Mouse (Mus musculus) heart, embryonic 10.5 days (tissue): ENCODE results near the gene Nlrp10. TPM values are rescaled to one million over a fixed set of nuclear protein-coding genes. Genes with fewer than 3 reads are reported as not detected.

Experiments
- DNase-seq: peaks from one replicate; pipeline ENCODE4 v3.0.0-alpha.2; 2017; ENCODE audit warnings: low spot score
- H3K27ac ChIP-seq: fragments of 300-500 bp; sonication (generic); 2 replicates; pipeline ENCODE4 v1.5.1; 2016; ENCODE audit warnings: mild to moderate bottlenecking
- H3K27me3 ChIP-seq: fragments of 300-500 bp; sonication (generic); 2 replicates; pipeline ENCODE4 v1.6.1; 2016; ENCODE audit warnings: mild to moderate bottlenecking; ENCODE audit not compliant: poor library complexity, insufficient read depth, severe bottlenecking
- H3K36me3 ChIP-seq: fragments of 300-500 bp; sonication (generic); 2 replicates; pipeline ENCODE4 v1.6.1; 2016; ENCODE audit warnings: mild to moderate bottlenecking, moderate library complexity
- H3K4me1 ChIP-seq: fragments of 300-500 bp; sonication (generic); 2 replicates; pipeline ENCODE4 v1.6.1; 2016; ENCODE audit warnings: mild to moderate bottlenecking
- H3K4me3 ChIP-seq: fragments of 300-500 bp; sonication (generic); 2 replicates; pipeline ENCODE4 v1.5.1; 2016; ENCODE audit warnings: mild to moderate bottlenecking, moderate library complexity
- H3K9me3 ChIP-seq: fragments of 300-500 bp; sonication (generic); 2 replicates; pipeline ENCODE4 v1.6.1; 2016; ENCODE audit warnings: mild to moderate bottlenecking, moderate library complexity
- WGBS: fragments of 180-500 bp; shearing (Covaris S2); methylation state at CpG from one replicate; pipeline ENCODE4 v1.1.7; 2016; 5-methylcytosine and 5-hydroxymethylcytosine counted together
- polyA plus RNA-seq: library from polyadenylated mRNA; unstranded; fragments of >200 nt; fragmentation: Nextera tagmentation; extraction: Ambion mirVana; gene quantifications from 2 replicates; pipeline ENCODE4 v1.2.1, GENCODE M21; 2016

The Nlrp10 gene
- polyA plus RNA-seq, 1 experiment from 2014 or later: 1.9 TPM

- DNase-seq: no peak
- H3K4me1 ChIP-seq: no peaks in the 10 kb centered on the region
- H3K9me3 ChIP-seq: no peaks in the 10 kb centered on the region
- H3K4me3 ChIP-seq: no peak overlapping the region
- peaks cover 78% of the 10 kb centered on the region for H3K36me3 ChIP-seq
- WGBS: 90% methylated on average over 9 of the region's 9 CpGs
- H3K27ac ChIP-seq: no peak overlapping the region
- no peaks in the 10 kb centered on the region for H3K27me3 ChIP-seq
Measured at GRCm38 (mm10) chr7:108941466-108941865, 11.5 kb upstream of the Nlrp10 start.

- 94% methylated on average over 4 of the region's 4 CpGs for WGBS
- no peaks in the 10 kb centered on the region for H3K27me3 ChIP-seq
- no peaks in the 10 kb centered on the region for H3K9me3 ChIP-seq
- H3K4me3 ChIP-seq: no peak overlapping the region
- peaks cover 11% of the 10 kb centered on the region for H3K4me1 ChIP-seq
- DNase-seq: peak; percentile 65
- H3K27ac ChIP-seq: no peak overlapping the region
- peaks cover 56% of the 10 kb centered on the region for H3K36me3 ChIP-seq
Measured at GRCm38 (mm10) chr7:108936591-108936990, 6.6 kb upstream of the Nlrp10 start.

GRCm38 (mm10) chr7:108935411-108935810 lies 5.4 kb upstream of the Nlrp10 start:
- no peaks in the 10 kb centered on the region for H3K27me3 ChIP-seq
- no peak overlapping the region for H3K27ac ChIP-seq
- H3K4me1 ChIP-seq: peaks cover 11% of the 10 kb centered on the region
- 86% methylated on average over 7 of the region's 7 CpGs for WGBS
- H3K36me3 ChIP-seq: peaks cover 44% of the 10 kb centered on the region
- H3K9me3 ChIP-seq: no peaks in the 10 kb centered on the region
- DNase-seq: peak; percentile 73
- H3K4me3 ChIP-seq: peak overlapping the region; percentile 97

DNA sequence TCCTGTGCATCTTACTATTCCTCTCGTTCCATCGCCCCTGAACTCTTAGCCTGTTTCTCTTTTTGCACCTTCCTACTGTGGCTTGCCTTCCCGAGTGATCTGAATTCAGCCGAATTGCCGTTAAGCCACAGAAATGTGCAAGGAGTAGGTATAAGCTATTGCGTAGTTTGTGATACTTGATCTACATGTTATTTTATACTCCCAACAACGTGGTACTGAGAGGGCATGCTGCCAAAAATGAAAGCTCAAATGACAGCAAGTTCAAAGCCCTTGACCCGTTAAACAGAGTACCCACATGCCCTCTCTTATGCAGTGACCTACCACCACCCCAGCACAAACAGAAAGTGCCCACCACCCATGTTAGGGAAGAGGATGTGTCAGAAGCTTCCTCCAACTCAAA lies 4.9 kb upstream of the Nlrp10 start:
- Histone ChIP-seq H3K4me1 (peaks cover 11% of the 10 kb centered on the region), H3K9me3 (no peaks in the 10 kb centered on the region), H3K27me3 (no peaks in the 10 kb centered on the region), H3K4me3 (peak overlapping the region; percentile 97), H3K36me3 (peaks cover 38% of the 10 kb centered on the region), H3K27ac (peak overlapping the region; percentile 96)
- 5% methylated on average over 8 of the region's 8 CpGs for WGBS
- DNase-seq: peak; percentile 62

DNA sequence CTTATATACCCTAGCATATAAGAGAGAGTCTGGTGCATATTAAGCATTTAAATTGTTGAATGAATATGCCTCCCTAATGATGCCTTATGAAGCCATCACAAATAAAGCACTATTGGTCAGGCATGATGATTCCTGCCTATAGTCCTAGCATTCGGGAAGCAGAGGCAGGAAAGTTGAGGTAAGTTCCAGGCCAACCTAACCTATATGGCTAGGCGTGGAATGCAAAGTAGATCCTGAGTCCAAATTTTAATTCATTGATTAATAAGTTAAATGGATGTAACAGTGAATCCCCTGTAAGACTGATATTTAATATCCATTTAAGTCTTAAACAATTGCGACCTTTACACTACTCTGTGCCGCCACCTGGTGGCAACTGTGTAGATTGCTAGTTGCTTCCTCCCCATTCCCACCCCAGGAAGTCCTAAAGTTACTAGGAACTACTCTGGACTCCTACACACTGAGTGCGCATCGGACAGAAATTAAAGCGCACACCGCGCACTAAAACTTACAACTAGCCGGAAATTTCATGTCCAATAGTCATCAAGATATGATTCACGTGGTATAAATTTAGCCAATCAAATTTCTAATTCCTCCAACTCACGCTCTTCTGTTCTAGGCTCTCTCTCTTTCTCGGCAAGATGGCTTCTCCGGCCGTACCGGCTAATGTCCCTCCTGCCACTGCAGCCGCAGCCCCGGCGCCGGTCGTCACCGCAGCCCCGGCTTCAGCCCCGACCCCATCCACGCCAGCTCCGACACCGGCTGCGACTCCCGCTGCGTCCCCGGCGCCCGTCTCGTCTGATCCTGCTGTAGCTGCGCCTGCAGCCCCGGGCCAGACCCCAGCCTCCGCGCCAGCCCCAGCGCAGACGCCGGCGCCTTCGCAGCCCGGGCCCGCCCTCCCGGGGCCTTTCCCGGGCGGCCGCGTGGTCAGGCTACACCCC lies 4.1 kb upstream of the Nlrp10 start, which contains the start of gene Eif3f:
Eif3f (plus strand) TSS at position 624 of the 938 bp plus-strand sequence.
- peak; percentile 97 for DNase-seq
- Histone ChIP-seq H3K4me1 (peaks cover 11% of the 10 kb centered on the region), H3K36me3 (peaks cover 30% of the 10 kb centered on the region), H3K27me3 (no peaks in the 10 kb centered on the region), H3K4me3 (peak within 1 kb of the TSS; percentile 97), H3K27ac (peak within 1 kb of the TSS; percentile 96), H3K9me3 (no peaks in the 10 kb centered on the region)
- 2% methylated on average over 50 of the region's 50 CpGs for WGBS

- no peaks in the 10 kb centered on the region for H3K9me3 ChIP-seq
- no peaks in the 10 kb centered on the region for H3K4me1 ChIP-seq
- 73% methylated on average over 11 of the region's 11 CpGs for WGBS
- no peaks in the 10 kb centered on the region for H3K36me3 ChIP-seq
- H3K4me3 ChIP-seq: no peak overlapping the region
- peak; percentile 60 for DNase-seq
- H3K27me3 ChIP-seq: no peaks in the 10 kb centered on the region
- H3K27ac ChIP-seq: no peak overlapping the region
Measured at GRCm38 (mm10) chr7:108928280-108929188, 1.4 kb downstream of the Nlrp10 start.

DNA sequence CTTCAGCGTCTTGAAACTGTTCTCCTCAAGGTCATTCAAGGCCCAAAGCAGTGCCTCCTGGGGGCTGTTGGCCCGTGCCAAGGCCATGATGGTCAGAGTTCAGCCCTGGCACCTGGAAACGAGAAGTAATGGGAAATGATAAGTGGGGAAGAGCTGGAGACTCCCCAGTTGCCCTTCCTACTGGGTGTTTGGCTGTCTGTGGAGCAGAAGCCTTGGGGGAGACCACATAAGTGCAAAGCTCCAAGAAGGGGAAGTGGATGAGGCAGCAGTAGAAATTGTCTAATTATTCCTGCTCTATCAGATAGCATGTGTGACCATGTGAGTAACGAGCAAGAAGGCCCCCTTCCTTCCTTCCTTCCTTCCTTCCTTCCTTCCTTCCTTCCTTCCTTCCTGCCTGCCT lies 2.9 kb downstream of the Nlrp10 start:
- 65% methylated on average over 4 of the region's 4 CpGs for WGBS

GRCm38 (mm10) chr7:108903969-108904368 lies 26.0 kb downstream of the Nlrp10 start:
- Histone ChIP-seq H3K4me1 (no peaks in the 10 kb centered on the region), H3K27me3 (no peaks in the 10 kb centered on the region), H3K27ac (no peak overlapping the region), H3K9me3 (no peaks in the 10 kb centered on the region), H3K36me3 (no peaks in the 10 kb centered on the region), H3K4me3 (no peak overlapping the region)
- WGBS: 73% methylated on average over 2 of the region's 2 CpGs
- DNase-seq: no peak

More for the DNA sequence above, 2.9 kb downstream of the Nlrp10 start:
- H3K27me3 ChIP-seq: no peaks in the 10 kb centered on the region
- H3K4me3 ChIP-seq: no peak overlapping the region
- no peak for DNase-seq
- H3K27ac ChIP-seq: no peak overlapping the region
- H3K9me3 ChIP-seq: no peaks in the 10 kb centered on the region
- H3K4me1 ChIP-seq: no peaks in the 10 kb centered on the region
- H3K36me3 ChIP-seq: no peaks in the 10 kb centered on the region

DNA sequence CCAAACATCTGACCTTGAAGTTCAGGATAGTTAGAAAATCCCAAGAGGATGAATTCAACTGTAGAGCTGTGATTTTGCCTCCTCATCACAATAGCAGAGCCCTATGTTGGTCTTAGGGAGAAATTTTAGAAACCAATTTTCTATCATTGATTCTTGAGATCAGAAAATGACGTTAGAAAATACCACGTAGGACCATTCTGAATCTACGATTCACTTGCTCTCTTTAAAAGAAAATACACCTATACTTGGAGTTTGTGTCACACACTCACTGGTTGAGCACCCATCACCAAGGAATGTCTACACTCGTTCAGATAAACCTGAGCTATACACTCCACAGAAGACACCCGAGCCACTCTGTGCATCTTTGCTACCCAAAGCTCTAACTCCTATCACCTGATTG lies 35.7 kb downstream of the Nlrp10 start, which contains the start of gene Olfr519:
Olfr519 (minus strand) TSS at position 101 of the 400 bp plus-strand sequence.
- no peaks in the 10 kb centered on the region for H3K27me3 ChIP-seq

DNA sequence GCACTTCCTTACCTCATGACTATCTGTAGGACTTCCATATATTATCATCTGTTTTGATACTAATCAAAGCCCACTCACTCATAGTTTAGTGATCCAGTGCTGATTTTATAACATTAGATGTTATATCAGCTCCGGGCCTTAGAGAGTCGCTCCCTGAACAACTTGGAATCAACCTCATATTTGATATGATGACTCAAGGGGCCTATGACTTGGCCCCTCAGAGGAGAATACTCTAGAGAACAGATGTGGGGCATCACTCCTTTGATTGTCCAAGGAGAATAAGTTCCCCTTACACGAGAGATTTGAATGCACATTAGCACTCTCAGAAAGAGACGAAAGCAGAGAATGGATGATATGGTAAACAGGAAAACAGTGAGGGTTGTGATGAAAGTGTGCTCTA lies 45.1 kb downstream of the Nlrp10 start, which contains the start of gene Olfr518:
Olfr518 (minus strand) TSS at position 101 of the 400 bp plus-strand sequence.
- Histone ChIP-seq H3K27me3 (no peaks in the 10 kb centered on the region), H3K27ac (no peak within 1 kb of the TSS), H3K9me3 (no peaks in the 10 kb centered on the region), H3K36me3 (no peaks in the 10 kb centered on the region), H3K4me3 (no peak within 1 kb of the TSS), H3K4me1 (no peaks in the 10 kb centered on the region)
- 73% methylated on average over 4 of the region's 4 CpGs for WGBS
- DNase-seq: no peak

More for the DNA sequence above, 35.7 kb downstream of the Nlrp10 start, which contains the start of gene Olfr519:
- DNase-seq: no peak
- Histone ChIP-seq H3K4me1 (no peaks in the 10 kb centered on the region), H3K27ac (no peak within 1 kb of the TSS), H3K9me3 (no peaks in the 10 kb centered on the region), H3K36me3 (no peaks in the 10 kb centered on the region), H3K4me3 (no peak within 1 kb of the TSS)
- 77% methylated on average over 5 of the region's 5 CpGs for WGBS

GRCm38 (mm10) chr7:108872279-108872678 lies 57.7 kb downstream of the Nlrp10 start, which contains the start of gene Olfr517:
TSS of gene Olfr517 (minus strand) at chr7:108872379.
- no peaks in the 10 kb centered on the region for H3K9me3 ChIP-seq
- 56% methylated on average over 2 of the region's 2 CpGs for WGBS
- no peak within 1 kb of the TSS for H3K27ac ChIP-seq
- no peak within 1 kb of the TSS for H3K4me3 ChIP-seq
- no peak for DNase-seq
- H3K36me3 ChIP-seq: no peaks in the 10 kb centered on the region
- no peaks in the 10 kb centered on the region for H3K27me3 ChIP-seq
- no peaks in the 10 kb centered on the region for H3K4me1 ChIP-seq
